Mouse (Mus musculus) cerebellum, postnatal 36 days (tissue): Measurements from ENCODE around the gene Rnase2a.
"Not testable (repeated sequence)": the region's sequence is repeated elsewhere in the genome, so short reads cannot be mapped to it uniquely, and the experiment has no call there.

Source experiments
- DNase-seq, 2 experiments: peaks; one replicate each; pipeline ENCODE4 v3.0.0; 2021 to 2022; ENCODE audit warnings: mixed read lengths in 2 of 2

Rnase2a gene

DNA sequence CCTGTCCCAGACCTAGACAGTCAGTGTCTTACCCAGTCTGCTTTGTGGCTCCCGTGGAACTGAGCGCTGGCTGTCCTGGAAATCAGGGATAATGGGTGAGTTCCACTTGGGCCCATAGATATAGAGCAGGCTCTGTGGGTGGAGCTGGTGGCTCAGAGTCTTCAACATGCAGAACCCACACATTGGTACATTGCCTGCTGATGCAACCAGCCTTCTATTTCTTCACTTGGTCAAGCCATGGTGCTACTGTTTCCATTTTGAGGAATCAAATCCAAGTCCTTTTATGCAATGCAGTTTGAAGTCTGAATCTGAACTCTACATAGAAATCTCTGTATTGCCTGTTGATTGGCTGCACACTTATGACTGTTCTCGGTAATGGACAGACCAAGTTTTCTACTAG, at the start of gene Rnase2a:
Rnase2a (minus strand) TSS at position 72 of the 400 bp plus-strand sequence.
- DNase-seq, result no peak

DNA sequence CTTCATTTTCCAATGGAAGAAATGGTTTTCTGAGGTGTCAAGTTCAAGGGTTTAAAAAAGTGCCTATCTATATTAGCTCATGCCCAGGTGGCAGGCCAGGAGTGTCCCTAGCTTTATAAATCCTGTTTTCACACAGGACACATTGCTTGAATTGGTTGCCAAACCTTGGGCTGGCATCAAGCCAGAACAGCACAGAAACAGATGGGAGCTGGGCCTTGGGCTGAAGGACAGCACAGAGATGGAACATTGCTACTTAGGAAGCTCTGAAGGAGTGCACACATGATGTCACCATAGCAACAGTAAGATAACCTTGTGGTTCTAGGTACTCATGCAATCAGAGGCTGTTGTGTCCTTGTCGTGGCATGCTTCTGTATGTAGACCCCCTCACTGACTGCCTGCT, 35.6 kb upstream of the Rnase2a start:
- peak; percentile 78 to 79 for DNase-seq

DNA sequence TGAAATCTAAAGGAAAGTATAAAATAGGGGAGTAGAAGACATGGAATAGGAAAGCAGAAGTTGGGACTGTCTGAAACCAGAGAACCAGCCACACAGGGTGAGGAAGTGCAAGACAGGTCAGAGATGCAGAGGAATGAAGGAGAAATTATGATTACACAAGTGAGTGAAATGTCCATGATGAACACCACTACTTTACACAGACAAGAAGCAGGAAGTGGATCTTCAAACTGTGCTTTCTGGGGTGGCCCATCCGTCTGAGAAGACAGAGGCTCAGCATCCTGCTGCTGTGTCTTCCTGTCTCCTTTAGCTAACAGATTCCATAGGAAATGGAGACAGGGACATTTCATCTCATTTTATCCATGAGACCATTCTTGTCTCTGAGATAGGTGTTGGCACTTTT, 22.6 kb upstream of the Rnase2a start:
- not testable (repeated sequence) for DNase-seq

DNA sequence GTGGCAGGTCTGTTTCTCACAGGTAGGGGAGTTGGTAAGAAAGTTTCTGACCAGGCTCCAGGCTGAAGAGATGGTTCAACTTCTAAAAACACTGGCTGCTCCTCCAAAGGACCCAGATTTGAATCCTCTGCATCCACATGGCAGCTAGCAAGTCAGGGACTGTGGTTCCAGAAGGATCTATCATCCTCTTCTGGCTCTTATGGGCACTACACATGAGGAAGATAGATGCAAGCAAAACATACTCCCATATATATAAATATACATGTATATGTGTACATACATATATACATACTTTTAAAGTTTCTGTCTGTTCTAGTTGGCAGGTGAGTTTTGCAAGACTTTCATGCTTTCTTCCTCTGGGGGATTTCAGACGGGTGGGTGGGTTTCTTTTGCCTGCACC, 12.8 kb upstream of the Rnase2a start:
- no peak for DNase-seq

DNA sequence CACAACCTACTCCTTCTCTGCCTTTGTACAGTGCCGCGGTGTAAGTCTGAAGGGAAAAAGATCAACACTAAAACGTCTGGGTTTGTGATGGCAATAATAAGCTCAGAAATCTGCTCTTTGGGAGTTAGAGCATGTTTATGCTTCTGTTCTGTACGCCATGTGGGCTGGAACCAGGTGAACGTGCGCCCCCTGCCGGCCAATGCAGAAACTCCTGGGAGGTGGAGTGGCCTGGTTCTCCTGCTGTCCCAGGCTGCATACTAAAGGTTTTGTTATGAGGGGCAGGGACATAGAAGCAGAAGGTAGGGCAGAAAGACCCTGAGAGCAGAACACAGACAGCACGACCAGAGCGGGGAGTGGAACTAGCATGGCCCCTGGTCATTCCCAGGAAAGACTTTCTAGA, 10.2 kb upstream of the Rnase2a start:
- DNase-seq, result peak; percentile 71 to 75

DNA sequence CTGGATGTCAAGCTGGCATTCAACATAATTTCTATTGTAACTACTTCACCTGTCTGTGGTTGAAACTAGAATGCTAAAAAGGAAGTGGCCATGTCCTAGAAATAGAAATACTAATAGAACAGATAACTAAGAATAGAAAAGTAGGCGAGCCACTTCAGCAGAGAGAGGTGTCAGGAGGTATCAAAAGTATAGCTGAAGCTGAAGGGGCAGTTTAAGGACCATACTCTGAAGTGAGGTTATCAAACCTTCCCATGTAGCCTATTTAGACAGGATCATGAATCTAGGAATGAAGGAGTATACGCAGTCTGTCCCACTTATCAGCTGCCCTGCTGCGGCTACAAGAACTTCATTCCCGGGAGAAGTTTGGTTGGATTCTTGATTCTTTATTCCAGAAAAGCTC, 9.8 kb upstream of the Rnase2a start:
- DNase-seq, result no peak

DNA sequence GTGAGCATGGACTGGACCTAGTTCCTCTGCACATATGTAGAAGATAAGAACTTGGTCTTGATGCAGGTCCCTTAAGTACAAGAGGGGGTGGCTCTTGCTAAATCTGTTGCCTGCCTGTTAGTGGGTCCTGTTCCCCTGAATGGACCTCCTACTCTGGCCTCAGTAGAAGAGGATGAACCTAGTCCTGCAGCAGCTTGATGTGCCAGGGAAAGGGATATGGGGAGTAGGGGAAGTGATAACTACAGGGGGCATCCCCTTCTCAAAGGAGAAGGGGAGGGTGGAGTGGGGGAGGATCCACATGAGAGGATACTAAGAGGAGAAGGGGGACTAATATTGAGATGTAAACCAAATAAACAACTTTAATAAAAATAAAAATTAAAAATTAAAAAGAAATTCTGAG, 6.5 kb upstream of the Rnase2a start:
- DNase-seq, result no peak

DNA sequence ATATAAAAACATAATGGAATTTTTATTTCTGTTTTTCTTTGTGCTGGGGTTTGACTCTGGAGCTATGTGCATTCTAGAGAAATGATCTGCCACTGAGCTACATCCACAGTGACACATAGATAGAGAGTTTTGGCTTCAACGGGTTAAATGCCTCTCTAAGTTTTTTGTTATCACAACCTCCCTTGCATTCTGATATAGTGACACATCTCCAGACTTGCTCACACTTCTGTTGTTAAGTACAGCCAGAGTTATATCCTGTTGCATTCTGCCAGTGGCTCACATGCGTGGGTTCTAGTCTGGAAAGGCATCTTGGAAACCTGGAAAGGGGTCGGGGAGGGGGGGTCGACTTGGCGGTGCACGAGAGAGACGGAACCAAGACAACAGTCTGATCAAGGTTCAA, 3.8 kb upstream of the Rnase2a start:
- no peak for DNase-seq

DNA sequence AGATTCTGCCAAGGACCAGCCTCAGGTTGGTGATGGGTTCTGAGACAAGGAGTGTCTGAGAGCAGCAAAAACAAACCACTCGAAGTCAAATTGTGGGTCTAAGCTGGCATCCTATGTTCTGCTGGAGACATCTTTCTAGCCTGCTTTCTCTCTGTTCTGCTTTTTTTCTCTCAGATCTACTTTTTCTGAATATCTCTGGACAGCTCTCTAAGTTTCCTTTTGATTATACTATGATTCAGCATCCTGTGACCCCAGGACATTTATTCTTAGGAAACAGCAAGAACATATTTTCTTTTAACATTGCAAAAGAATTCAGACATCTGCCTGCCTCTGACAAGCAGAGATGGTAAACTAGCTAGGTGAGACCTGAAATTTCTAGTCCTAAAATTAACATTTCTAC, 2.3 kb downstream of the Rnase2a start:
- no peak for DNase-seq

DNA sequence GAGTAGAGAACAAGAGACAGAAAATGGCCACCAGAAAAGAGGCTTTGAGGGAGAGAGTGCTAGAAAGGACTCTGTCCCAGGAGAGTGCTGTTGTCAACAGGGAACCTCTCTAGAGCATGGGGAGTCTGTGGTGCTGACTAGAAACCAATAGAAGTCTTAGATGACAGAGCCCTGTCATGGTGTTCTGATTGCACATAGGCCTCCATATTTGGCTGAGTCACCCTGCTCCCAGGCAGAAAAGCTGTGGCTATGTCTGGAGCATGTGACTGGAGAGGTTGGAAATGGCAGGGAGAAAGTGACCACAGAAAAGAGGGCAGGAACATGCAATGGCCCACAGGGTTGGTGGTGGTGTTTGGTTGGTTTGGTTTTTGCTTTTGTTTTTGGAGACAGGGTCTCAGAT, 3.7 kb downstream of the Rnase2a start:
- DNase-seq, result not testable (repeated sequence)

DNA sequence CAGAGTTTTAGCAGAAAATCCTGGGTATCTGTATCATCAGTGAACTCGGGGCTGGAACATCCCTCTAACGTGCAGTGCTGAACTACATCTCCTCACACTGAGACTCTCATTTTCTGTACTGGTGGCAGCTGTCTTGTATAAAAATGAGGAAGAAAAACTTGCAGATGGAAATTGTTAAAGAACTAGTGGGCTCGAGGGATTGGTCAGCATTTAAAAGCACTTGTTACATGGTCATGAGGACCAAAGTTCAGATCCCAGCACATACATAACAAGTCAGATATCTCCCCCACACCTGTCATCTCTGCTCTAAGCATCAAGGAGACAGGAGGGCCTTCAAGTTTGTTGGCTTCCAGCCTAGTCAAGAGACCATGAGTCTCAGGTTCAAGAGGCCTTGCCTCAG, 5.6 kb downstream of the Rnase2a start:
- no peak for DNase-seq

DNA sequence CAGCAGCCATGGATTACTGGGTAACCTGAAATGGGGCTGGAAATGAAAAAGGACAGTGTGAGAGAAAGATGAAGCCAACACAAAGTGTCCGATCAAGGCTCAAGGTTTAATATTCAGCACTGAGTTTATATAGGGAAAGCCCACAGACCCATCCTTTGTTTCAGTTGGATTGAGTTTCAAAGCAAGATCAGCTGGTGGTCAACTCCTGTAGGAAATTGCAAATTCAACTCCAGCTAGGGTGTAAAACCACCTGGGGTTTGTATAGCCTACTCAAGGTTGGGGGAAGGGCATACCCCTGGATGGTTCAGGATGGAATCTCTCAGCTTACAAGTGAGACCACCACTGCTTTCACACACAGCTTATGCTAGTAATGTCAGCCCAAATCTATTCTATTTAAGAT, 8.2 kb downstream of the Rnase2a start:
- DNase-seq, result no peak

DNA sequence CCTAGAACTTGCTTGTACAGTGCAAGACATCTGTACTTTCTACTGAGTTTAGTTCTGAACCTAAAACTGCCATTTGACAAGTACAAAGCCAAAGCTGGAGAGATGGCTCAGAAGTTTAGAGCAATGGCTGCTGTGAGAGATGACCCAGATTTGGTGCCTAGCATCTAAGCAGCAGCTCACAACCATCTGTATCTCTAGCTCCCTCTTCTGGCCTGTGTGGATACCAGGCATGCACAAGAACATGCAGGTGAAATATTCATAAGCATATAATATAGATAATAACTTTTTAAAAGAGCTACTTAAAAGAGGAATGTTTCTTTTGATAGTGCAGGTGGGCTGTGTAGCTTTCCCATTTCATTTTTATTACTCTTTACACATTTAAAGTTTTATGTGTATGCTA, 15.0 kb downstream of the Rnase2a start:
- peak in 1 of 2 experiments; percentile 5 for DNase-seq

DNA sequence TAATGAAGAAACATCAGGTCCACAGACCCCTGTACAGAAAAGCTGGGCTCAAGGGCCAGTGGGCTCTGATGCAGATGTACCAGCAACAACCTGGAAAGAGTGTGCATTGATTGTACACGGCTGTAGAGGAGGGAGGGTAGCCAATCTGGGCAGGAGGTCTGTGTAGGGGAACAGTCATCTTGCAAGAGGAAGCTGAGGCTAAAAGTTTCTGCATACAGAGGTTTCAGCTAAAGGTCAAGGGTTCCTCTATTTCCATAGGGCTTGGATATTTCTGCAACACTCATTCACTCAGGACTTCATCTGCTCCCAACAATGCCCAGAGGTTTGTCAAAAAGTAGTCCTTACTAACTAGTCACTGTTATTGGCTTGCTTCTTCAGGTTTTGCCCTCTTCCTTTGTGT, 18.4 kb downstream of the Rnase2a start:
- DNase-seq, result not testable (repeated sequence)

DNA sequence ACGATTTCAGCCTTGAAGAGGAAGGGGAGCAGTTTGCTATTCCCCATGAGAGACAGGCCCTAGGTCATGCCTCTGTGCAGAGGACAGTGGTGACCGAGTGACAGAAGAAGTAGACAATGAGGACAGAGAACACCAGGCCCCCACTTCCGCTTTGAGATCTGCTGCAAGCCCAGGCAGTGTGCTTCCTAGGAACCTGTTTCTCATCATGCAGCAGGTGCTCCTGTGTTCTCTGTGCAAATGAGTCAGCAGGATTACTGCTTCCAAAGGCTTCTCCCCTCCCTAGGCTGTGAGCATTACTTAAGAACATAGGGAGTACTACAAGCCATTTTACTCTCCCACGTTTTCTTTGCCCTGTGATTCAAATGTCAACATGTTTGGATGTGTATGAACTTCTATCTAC, 26.3 kb downstream of the Rnase2a start:
- not testable (repeated sequence) for DNase-seq

DNA sequence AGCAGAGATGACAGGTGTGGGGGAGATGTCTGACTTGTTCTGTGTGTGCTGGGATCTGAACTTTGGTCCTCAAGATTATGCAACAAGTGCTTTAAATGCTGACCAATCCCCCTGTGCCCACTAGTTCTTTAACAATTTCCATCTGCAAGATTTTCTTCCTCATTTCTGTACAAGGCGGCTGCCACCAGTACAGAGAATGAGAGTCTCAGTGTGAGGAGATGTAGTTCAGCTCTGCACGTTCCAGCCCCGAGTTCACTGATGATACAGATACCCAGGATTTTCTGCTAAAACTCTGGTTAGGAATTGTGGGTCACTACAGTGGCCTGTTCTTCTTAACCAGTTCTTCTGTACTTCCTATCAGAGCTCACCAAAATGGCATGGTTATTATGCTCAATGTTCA, 35.8 kb downstream of the Rnase2a start:
- not testable (repeated sequence) for DNase-seq
